Mouse (Mus musculus) erythroid progenitor cell, adult 5-6 weeks (primary cell): ENCODE measurements around the gene Col27a1. TPM values are rescaled to one million over a fixed set of nuclear protein-coding genes. Genes with fewer than 3 reads are reported as not detected.

Experiments
- ATAC-seq: replicated peaks from 2 replicates; pipeline ENCODE4 v1.8.0; 2016; ENCODE audit warnings: moderate number of reproducible peaks, mild to moderate bottlenecking, moderate TSS enrichment, inconsistent platforms; ENCODE audit not compliant: poor library complexity, low FRiP score, severe bottlenecking
- total RNA-seq, 2 experiments: library from RNA; stranded (forward) in 1 of 2; stranded (reverse) in 1 of 2; fragments of 150-400 nt in 1 of 2; fragments of 186-747, 209-891 nt in 1 of 2; gene quantifications; 2 replicates each; pipeline versions ENCODE4 v1.2.3 to v1.2.4; 2015 to 2017; ENCODE audit warnings: low replicate concordance in 2 of 2

The Col27a1 gene
- total RNA-seq, 2 experiments from 2014 or later, result 0.42 TPM; not detected in 1

DNA sequence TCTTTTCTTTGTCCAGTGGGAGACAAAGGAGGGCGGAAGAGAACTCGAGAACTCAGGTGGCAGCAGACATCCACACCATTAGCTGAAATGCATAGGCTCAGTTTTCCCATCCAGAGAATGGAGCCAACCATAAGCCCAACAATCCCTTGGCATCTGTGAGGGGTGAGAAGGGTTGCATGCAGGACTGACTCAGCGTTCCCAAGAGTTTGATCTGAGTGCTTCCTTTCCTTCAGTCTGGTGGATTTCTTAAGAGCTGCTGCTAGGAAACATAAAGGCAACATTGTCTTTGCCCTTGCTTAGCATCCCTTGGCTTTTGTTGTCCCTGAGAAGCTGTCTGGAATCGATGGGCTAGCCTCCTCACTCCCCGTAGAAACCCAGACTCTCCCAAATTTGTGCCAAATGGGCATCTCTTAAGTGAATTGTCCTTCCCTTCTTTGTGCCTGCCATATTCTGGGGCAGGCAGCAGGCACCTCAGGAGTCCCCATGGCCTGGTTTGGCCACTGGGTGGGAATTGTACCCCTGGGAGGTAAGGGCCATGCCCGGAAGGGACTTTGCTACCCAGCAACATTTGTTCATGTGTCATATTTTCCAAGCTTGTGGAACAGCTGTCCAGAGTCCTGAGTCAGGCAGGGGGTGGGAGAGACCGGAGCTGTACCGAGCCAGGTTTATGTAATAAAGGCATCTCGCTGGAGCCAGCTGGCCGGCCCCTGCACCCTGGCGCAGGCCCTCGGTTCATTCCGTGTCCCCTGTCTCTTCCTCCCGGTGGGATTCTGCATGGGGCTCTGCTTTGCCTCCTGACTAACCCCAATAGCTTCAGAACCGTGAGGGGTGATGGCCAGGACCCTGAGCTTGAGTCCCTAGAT is 7.5 kb downstream of the Col27a1 start:
- ATAC-seq, result no peak

DNA sequence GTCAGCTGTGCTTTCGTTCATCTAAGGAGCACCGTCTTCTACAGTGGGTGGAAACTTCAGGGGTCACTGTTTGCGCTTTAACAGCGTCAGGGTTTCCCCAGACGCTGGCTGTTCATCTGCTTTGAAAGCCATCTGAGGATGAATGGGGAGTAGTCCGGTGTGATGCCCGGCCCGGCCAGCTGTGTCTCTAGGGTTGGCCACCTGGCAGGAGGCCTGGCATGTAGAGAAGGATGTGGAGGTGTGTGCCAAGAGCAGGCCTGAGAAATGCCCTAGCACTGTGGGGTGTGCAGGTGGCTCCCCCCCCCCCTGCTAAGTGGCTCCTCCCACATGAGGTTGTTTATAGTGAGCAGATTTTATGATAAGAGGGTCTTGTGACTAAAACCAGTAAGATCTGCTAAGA is 8.4 kb downstream of the Col27a1 start:
- no peak for ATAC-seq

DNA sequence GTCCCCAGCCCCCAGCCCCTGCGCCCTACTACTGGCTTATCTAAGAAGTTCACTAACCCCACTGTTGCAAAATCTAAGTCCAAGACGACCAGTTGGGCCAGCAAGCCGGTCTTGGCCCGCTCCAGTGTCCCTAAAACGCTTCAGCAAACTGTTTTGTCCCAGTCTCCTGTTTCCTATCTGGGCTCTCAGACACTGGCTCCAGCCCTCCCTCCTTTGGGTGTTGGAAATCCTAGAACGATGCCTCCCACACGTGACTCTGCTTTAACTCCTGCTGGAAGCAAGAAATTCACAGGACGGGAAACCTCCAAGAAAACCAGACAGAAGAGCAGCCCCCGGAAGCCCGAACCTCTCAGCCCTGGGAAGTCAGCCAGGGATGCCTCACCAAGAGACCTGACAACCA is 11.6 kb downstream of the Col27a1 start:
- ATAC-seq, result no peak

DNA sequence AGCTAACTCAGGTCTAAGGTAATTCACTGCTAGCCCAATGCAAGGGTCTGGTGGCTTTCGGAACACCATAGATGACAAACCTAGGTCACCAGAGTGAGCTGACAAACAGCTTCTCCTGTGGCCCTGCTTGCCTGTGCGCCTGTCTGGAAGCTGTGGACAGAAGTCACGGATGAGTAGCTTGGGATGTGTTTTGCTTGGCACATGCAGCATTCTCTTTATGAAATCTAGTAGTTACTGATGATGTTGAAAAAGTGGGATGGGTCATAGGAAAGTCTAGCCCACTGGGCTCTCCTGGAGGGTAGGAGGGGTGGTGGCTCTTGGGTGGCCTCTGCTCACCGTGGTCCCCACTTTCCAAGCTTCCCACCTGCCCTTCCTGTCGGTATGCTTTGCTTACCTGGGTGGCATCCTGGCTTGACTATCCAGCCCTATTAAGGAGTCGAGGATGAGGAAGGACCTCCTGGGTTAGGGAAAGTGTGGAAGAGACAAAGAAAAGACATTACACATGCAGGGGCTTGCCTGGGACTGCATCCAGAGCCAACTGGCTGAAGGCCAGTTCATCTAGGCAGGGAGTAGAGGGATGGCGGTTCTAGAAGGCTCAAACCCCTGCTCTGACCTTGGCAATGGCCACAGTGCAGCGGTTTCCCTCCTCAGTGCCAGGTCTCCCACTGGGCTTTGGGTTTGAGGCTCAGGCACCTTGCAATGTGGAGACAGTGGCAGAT is 12.5 kb downstream of the Col27a1 start:
- no peak for ATAC-seq

DNA sequence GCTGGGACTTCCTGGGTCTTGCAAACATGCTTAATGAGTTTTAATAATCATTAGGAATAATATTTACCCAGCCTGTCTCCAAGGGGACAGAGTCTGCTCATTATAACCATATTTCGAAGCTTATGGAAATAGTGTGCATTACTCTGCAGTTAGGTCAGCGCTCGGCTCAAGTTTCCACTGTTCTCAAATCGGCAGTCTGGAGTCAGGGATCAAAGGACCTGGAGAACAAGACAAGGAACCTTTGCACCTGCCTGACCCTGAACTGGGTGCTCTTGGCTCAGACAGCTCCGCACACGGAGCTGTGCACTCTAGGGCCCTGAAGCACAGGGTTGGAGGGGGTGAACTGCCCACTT is 13.1 kb downstream of the Col27a1 start:
- no peak for ATAC-seq

DNA sequence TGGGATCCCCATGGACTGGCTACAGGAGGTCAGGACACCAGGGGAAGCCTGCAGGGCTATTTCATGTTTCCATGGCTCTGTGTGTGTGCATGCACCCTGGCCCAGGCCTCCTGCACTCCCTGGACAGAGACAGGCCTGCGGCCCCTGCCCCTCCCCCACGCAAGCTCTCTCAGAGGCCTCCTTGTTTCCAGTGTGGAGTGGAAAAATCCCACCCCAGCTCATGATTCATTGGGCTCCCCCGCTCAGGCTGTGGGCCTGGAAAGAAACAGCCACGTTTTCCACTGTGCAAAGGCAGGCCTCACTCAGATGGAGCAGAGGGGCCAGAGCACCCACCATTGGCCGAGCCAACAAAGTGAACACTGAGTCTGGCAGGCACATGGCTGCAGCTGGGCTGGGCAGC is 15.1 kb downstream of the Col27a1 start:
- ATAC-seq, result no peak

DNA sequence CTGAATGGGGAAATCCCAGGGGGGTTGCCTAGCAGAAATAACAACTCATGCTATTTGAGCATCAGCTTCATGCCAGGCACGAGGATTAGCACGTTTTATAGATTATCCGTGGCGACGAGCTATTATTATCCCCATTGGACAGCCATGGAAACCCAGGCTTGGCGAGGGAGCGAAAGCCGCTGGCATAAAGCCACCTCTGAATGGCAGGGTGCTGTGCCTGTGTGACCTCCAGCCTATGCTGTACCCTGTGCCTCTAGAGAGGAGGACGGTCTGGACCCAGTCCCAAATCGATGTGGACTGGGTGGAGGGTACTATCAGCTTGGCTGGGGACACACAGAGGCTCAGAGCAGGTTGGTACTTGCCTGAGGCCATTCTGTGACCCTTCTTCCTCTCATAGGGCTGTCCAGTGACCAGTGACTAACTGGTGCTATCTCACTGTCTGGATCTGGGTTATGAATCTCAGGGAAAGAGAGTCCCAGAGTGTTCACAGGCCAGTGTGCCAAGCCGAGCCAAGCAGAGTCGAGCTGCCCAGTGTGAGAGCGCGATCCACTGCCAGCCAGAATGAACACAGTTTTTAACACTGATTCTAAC is 16.3 kb downstream of the Col27a1 start:
- ATAC-seq, result no peak

DNA sequence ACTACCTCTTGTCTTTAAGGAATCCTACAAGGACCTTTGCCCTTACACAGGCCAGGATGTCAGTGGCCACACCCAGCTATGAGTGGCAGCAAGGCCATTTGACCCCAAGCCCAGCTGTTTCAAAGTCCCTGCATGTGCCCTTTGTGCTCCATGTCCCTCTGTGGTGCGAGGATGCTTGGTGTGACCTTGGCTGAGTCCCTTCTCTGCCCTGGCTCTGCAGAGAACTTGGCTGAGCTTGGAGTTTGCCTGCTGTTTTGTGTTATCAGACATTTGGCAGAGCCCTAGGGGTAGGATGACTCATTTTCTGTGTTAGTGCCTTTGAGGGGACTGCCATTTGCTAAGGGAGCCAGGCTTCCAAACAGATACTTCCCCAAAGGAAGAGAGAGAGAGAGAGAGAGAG is 17.3 kb downstream of the Col27a1 start:
- ATAC-seq, result no peak

DNA sequence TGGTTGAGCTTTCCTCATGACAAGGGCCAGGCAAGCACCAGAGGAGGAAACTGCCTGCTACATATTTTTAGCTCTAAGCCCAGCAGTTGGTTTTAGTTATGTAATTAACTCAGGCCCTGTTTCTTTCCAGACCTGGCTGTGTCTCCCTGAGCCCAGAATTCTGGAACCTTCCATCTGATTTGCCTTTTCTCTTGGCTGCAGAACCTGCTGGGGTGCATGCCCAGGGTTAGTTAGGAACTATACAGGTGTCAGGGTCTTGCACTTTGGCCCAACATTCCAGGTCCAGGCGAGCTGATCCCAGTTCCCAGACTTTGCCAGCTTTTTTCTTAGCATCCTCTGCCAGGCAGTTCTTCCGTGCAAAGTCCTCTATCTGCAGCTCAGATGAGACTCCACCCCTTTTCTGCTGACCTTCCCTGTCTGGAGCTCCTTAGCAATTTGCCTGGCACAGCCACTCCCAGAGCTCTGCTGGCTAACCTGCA is 18.8 kb downstream of the Col27a1 start:
- ATAC-seq, result no peak

DNA sequence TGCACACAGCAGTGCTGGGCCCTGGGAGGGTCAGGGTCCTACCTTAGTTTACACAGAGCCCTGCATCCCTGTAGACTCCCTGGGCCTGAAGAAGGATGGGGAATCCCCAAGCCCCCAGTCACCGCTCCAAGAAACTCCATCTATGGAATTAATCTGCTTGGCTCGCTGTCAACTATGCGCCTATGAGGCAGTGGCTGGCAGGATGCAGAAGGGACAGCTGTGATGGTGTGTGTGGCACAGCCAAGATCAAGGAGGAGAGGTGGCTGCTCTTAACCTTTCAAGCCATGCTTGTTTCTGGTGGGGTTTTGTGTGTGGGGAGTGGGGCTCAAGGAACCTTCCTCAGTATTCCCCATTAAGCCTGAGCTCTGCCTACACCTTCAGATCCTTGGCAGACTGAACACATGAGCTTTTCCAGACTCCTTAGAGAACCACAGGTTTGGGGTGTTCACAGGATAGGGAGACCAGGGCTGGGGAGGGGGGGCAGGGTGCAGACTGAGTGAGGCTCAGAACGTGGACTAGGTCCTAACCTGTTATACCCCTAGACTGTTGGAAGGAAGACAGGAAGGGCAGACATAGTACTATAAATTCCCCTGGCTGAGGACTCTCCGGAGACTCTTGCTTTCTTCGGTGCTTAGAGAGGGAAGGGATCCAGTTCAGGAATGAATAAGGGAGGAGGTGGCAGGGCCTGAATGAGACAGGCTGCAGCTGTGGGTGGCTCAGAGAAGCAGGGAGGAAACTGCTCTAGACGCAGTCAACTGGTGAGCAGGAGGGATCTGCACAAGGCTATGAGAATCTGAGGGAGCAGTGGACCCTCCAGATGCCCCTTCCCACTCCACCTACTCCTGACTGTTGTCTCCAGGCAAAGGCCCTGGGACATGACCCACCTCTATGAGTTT is 20.0 kb downstream of the Col27a1 start:
- ATAC-seq, result no peak

DNA sequence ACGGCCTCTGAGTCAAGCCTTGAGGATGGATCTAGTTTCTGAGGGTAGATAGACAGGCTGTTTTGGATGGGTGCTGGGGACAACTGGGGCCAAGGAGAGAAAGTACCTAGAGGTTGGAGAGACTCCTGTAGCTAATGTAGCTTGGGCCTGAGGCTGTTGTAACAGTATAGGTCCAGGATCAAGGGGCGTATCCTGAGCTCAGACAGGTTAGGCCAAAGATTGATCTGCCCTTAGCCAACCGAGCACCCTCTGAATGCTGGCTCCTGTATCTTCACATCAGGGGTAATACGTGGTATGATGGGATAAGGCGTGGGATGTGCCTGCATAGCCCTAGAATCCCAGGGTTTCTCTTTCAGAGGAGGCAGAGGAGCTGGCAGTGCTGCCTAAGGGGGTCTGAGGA is 21.0 kb downstream of the Col27a1 start:
- ATAC-seq, result no peak

DNA sequence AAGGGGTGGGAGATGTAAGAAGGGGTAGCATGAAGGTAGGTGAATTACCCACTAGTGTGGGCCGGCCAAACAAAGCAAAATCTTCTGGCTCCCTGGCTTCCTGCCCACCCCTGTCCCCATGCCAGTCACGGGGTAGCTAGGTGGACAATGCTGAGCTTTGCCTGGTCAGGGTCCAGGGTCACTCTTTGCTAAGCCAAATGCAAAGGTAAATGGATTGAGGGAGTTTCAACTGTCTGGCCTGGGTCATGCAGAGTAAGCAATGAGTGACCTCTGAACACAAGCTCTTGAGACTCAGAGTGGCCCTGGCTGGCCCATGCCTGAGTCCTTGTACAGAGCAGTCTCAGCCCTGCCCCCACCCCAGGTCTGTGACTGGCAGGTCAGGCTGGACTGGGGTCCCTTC is 22.4 kb downstream of the Col27a1 start:
- no peak for ATAC-seq

DNA sequence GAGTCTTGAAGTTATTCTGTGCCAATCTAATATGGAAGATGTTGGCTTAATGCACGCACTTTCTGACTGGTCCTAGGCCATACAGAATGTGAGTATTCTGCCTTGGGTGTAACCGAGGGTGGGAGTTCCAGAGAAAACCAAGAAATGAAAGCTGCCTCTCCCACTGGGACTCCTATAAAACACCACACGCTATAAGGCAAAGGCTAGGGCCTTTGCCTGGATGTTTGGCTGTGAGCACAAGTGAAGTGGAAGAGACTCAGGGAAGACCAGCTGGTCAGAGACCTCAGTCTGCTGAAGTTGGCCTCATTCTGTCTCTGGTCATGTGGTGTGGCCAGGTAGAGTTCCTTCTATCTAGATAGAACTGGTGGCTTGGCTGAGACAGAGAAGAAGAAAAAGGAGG is 23.4 kb downstream of the Col27a1 start:
- no peak for ATAC-seq

DNA sequence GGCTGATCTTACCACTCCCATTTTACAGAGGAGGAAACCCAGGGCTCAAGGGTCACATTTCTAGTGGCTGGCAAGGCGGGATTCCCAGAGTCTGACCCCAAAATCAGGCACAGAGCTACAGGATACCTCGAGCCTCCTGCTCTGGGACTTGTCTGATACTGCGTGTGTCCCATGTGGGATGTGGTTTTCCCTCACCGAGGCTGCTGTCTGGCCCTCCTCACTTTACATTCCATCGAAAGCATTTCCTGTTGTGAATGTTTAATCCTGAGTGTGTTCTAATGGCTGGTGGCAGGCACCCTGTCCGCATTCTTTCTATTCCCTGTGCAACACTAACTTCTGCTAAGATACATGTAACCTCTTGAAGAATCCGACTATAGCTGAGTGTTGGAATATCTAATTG is 24.3 kb downstream of the Col27a1 start:
- no peak for ATAC-seq

DNA sequence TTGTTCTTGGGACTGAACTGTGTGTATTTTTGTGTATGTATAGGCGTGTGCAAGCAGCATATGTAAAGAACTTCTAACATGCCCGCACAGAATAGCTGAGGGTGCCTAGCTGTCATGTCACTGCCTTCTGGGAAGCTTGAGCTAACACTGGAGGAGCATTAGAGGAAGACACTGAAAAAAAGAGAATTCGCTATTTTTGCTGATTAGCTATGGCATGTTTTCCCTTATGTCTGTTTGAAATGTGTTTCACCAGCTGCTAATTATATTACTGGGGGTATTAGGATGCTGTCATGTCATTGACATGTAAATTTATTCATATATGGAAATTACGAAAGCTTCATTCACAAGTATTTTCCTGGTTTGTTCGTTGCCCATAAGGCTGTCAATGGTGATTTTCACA is 24.9 kb downstream of the Col27a1 start:
- ATAC-seq, result no peak

DNA sequence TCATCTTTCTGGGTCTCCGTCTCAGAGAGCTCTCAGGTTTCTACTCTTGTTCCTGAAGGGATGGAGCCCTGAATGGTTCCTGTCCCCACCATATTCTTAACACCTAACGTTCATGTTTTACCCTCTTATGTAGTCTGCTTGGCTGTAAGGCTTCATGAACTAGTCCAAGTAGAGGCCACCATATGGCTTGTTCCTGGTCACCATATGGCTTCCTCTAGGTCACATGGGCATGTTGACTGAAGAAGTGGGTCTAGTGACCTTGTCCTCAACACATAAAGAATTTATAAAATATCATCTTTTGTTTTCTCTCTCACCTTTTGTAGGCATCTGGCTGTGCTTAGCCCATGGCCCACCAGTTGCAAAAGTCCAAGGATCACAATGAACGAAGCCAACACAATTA is 27.2 kb downstream of the Col27a1 start:
- no peak for ATAC-seq

DNA sequence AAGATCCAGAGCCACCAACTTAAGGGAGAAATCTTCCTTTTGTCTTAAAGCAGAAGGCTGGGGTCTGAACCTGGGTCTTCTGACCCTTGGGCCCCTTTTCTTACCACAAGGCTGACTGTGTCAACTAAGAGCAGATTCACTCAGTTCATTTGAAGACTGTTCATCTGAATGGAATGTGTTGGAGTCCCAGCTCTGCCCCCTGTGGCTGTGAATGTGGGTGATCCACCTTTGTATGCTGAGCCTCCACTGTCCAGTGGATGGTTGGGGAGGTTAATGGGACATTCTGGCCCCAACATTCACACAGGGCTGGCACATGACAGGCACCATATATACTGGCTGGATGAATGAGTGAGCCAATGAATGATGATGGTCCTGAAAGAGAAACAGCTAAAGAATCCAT is 34.2 kb downstream of the Col27a1 start:
- no peak for ATAC-seq

DNA sequence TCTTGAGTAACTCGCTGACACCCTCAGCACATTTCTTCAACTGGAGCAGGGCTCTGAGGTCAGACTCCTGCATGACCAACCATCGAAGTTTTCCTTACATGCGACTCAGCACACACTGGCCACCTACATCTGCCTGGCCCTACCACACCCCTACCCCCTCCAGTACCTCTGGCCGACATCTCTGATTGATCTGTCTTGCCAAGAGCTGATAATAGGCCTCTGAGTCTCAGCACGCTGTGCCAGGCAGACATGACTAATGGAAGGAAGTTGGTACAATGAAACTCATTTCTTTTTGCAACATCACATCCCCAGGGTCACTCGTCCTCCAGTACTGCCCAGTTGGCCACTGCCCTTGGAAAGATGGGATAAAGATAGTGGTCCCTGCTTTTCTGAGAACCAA is 35.1 kb downstream of the Col27a1 start:
- no peak for ATAC-seq

DNA sequence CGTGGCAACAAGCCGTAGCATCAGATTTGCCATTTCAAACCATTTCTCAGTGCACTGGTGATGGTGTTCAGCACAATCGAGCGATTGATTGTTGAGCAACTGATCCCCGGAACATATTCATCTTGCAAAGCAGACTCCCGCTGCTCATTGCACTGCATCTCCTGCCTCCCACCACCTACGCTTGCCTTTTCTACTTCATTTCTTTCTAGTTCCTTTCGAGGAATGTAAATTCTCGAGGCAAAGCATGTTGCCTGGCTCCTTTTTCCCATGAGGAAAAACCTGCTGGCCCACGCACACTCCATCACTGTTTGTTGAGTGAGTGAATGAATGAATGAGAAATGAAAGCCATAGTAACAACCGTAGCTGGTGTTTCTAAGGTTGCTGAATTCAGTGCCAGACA is 38.0 kb downstream of the Col27a1 start:
- no peak for ATAC-seq

DNA sequence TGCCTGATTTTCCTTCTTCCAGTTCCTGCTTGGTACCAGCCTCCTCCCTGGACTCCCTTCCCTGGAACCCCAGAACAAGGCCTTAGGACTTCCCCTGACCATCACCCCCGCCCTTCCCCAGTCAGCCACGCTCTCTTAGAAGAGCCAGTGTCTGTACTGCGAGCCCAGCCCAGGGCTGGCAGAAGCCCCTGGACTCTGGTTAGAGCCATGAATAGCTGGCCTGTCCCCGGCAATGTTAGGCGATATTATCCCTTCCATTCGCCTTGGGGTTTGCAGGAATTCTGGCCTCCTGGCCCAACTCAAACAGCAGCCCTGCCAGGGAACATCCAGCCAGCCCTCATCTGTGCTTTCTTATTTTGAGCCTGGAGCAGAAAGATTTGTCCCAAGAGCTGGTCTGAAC is 39.9 kb downstream of the Col27a1 start:
- ATAC-seq, result no peak
